Mouse (Mus musculus) kidney, postnatal 36 days (tissue): ENCODE measurements around the gene Camk2b.
A peak's percentile ranks its signal among the peaks of the same experiment; 100 is the strongest.

Source experiments
- DNase-seq, 2 experiments: peaks; one replicate each; pipeline ENCODE4 v3.0.0; 2021 to 2022; ENCODE audit warnings: mixed read lengths in 2 of 2

Gene Camk2b

GRCm38 (mm10) chr11:6048208-6048607, 18.0 kb downstream of the Camk2b start:
- no peak for DNase-seq

DNA sequence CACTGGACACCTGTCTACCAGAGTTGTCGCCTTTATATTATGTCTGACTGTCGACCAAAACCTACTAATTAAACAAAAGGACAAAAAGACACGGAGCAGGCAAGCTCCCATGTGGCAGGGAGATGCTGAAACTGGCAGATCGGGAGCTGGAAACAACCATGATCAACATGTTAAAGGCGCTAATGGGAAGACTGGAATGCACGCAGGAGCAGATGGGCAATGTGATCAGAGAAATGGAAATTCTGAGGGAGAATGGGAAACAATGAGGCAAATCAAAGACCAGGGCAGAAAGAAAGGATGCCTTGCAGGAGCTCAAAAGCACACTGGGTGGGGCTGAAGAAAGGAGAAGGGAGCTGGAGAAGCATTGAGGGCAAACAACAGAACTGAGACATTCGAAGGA, 27.2 kb downstream of the Camk2b start:
- no peak for DNase-seq

- no peak for DNase-seq
Measured at GRCm38 (mm10) chr11:6037686-6038085, 28.5 kb downstream of the Camk2b start.

DNA sequence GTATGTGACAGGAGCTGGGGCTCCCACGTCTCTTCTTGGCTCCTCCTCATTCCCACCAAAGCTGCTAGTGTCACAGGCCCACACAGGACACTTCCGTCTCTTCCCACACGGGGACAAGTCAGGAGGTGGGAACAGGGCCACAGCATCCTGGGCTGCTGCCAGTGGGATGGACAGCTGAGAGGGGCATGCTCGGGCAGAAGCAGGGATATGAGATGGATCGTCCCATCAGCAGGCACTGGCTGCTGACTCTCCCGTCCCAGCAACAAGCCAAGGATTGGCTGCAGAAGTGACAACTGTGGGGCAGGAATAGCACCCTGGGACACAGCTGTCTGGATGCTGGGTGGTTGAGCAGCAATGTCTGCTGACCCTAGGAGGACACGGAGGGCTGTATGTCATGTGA, 29.0 kb downstream of the Camk2b start:
- DNase-seq, result no peak

- DNase-seq, result no peak
Measured at GRCm38 (mm10) chr11:6036477-6036876, 29.7 kb downstream of the Camk2b start.

GRCm38 (mm10) chr11:6035521-6035920, 30.6 kb downstream of the Camk2b start:
- no peak for DNase-seq

DNA sequence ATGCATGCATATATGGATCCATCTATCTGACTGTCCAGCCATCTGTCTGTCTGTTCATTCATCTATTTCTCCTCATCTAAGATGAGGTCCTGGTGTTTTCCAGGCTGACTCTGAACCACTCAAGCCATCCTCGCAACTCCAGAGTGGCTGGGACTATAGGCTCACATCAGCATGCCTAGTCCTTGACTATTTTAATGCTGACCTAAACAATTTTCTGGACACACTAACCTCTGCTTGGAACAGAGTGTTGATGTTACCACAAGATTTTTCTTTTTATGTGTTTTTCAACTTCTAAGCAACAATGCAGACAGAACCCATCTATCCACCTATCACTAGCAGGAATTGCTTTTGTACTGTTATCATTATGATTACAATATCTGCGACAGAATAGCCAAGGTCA, 31.4 kb downstream of the Camk2b start:
- DNase-seq, result no peak

DNA sequence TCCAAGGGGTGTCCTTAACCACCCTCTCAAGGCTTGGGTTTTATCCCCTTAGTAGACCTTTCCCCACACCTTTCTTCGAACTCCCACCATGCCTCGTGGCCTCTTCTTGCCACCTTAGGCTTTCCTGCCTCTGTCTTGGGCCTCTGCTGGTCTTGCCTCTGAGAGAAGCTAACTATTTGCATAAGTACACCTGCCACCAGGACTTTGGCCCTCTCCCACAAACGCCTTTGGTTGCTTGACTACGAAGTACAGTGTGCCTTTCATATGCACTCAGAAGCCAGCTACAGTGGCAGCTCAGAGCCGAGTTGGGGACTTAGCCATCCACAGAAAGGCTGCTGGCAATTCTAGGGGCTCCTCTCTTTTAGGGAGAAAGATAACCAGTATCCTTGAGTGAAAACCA, 32.4 kb downstream of the Camk2b start:
- DNase-seq, result peak; percentile 33 to 47

DNA sequence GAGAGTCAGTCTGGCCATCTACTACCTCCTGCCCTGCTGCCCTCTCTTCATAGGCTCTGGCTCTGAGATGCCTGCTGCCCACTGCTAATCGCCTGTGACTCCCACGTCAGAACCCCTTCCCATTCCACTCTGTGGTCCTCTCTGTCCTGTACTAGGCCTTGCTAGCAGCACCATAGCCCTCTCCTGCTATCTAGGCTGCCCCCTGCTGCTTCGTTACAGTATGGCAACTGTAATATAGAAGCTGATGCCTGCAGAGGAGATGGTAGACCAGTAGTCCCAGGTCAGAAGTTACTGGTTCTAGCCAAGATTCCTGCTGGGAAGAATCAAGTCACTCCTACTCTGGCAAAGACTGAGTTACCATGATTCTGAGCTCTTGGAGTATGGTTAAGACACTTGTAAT, 33.0 kb downstream of the Camk2b start:
- peak; percentile 52 to 80 for DNase-seq

GRCm38 (mm10) chr11:6030650-6031049, 35.5 kb downstream of the Camk2b start:
- peak in 1 of 2 experiments; percentile 45 for DNase-seq

DNA sequence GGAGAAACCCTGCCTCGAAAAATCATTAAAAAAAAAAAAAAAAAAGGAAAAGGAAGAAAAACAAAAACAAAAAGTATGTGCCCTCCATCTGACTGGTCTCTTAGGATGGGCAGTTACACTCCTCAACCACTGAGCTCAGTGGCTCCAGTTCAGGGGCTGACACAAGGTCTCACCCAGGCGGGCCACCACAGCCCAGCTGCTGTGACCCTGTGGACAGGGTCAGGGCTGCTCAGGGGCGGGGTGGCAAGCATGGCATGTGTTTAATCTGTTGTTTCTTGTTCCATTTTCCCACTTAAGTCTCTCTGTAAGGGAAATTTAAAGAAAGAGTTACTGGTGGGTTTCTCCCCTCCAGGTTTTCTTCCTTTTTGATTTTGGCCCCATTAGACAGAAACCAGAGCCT, 36.4 kb downstream of the Camk2b start:
- no peak for DNase-seq

DNA sequence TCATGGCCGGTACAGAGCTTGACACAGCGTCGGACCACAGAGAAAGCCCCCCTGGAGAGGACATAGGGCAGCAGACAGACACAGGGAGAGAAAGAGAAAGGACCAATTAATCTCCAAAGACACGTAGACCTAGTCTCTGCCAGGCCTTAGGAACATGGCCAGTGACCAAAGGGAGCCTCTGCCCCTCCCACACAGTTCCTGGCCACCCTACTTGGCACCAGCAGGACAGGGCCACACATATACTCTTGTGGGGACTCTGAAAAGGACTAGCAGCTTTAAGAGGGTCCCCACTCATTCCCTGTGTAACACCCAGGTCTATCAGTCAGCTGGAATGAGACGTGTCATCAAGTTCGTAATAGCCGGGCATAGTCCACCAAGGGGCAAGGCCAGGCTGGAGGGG, 37.3 kb downstream of the Camk2b start:
- DNase-seq, result no peak

GRCm38 (mm10) chr11:6026361-6026760, 39.8 kb downstream of the Camk2b start:
- peak; percentile 51 to 74 for DNase-seq

GRCm38 (mm10) chr11:6024923-6025652, 41.1 kb downstream of the Camk2b start:
- no peak for DNase-seq

- DNase-seq, result no peak
Measured at GRCm38 (mm10) chr11:6020897-6021839, 45.0 kb downstream of the Camk2b start.

- DNase-seq, result no peak
Measured at GRCm38 (mm10) chr11:6020360-6020759, 45.8 kb downstream of the Camk2b start.

- DNase-seq, result no peak
Measured at GRCm38 (mm10) chr11:6018218-6019010, 47.7 kb downstream of the Camk2b start.

DNA sequence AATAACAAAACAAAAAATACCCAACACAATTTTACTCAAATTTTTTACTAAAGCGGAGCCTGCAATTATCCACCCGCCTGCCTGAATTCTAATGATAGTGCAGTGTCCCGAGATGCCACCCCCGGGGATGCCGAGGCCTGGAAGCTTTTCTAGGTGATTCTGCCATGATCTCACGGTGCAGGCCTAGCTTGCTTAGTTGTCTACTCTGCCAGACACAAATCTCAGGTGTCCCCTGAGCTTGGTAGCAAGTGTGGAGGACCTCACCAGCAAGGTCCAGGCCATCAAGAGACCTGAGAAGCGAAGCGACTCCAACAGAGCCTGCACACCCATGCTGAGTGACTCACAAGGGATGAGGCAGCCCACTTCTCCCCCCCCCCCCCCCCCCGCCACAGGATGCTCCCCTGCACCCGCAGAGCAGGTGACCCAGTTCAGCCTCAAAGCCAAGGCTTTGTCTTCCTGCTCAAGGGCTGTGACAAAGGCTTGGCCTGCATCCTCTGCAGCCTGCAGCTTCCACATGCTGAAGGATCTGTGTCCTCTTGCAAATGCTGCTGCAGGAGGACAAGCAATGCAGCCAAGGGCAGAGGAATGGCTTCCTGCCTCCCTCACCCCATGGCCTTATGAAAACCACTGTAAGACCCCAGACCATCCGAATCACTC, 48.5 kb downstream of the Camk2b start:
- no peak for DNase-seq

- no peak for DNase-seq
Measured at GRCm38 (mm10) chr11:6016797-6017395, 49.3 kb downstream of the Camk2b start.

DNA sequence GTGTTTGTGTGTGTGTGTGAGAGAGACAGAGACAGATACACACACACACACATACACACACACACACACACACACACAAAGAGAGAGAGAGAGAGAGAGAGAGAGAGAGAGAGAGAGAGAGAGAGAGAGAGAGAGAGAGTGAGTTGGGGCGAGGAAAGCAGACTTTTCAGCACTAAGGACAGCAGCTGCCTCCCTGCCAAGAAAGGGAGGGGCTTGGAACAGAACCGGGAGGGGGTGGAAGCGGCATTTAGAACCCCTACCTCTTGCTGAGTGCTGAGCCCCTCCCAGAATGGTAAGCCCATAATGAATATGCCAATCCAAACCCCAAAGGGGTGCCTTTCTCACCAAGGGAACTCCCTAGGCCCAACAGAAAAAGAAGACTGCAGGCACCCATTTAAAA, 49.8 kb downstream of the Camk2b start:
- DNase-seq, result peak in 1 of 2 experiments; percentile 45

DNA sequence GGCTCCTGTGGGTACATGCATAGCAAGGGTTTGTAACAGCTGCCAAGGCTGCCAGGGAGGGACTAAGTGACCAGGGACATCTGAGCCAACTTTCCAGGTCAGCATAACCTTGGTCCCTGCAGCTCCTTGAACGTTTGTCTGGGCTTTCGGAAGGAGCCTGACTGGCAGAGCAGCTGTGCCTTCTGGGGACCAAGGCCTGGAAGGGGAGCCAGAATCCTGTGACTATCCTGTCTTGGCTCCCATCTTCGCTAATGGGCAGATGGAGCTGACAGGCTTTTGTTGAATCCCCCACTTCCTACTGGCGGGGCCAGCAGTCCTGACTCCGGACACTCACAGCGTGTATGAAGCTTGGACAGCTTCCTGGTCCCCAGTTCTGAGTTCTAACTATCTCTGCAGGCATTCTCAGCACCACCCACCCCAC, 51.1 kb downstream of the Camk2b start:
- DNase-seq, result no peak

DNA sequence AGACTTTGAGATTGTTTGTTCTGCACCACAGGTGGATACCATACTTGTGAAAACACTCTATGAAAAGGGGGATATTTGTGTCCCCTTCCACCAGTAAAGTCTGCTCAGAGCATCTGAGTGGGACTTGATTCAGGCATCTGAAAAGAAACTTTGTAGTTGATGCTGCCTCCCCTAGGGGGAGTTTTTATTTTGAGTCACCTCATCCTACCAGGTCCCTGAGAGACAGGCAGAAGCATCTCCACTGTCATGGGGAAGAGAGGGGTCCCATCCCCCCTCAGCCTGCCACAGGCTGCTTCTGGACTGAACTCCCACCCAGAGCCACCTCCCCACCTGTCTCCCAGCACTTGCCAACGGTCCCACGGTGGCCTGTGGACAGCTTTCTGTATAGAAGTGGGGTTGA, 52.8 kb downstream of the Camk2b start:
- DNase-seq, result no peak
